Mouse (Mus musculus): Measurements from ENCODE around the gene Elp1.

Elp1 gene

GRCm38 (mm10) chr4:56801907-56802668, at the start of gene Elp1, which contains the start of gene Fam206a:
Elp1 (minus strand) TSS chr4:56802331.
Fam206a (plus strand) TSS chr4:56802345.
- DNase-seq = peak; percentile 95

- DNase-seq = no peak
These were observed 48.6 kb upstream of the Elp1 start for GRCm38 (mm10) chr4:56850724-56851123.

- DNase-seq = no peak
These were observed 45.9 kb upstream of the Elp1 start for GRCm38 (mm10) chr4:56848044-56848443.

- no peak for DNase-seq
These were observed 45.3 kb upstream of the Elp1 start for GRCm38 (mm10) chr4:56847400-56847799.

- no peak for DNase-seq
These were observed 43.9 kb upstream of the Elp1 start for GRCm38 (mm10) chr4:56845896-56846533.

- no peak for DNase-seq
These were observed 42.8 kb upstream of the Elp1 start for GRCm38 (mm10) chr4:56844911-56845310.

GRCm38 (mm10) chr4:56843963-56844362, 41.8 kb upstream of the Elp1 start:
- DNase-seq = no peak

GRCm38 (mm10) chr4:56842501-56842900, 40.4 kb upstream of the Elp1 start:
- DNase-seq = no peak

- DNase-seq = peak; percentile 12
These were observed 38.2 kb upstream of the Elp1 start for GRCm38 (mm10) chr4:56840297-56840696.

GRCm38 (mm10) chr4:56837661-56838060, 35.5 kb upstream of the Elp1 start:
- DNase-seq = no peak

GRCm38 (mm10) chr4:56831998-56832397, 29.9 kb upstream of the Elp1 start:
- no peak for DNase-seq

GRCm38 (mm10) chr4:56831013-56831609, 29.0 kb upstream of the Elp1 start:
- DNase-seq = peak; percentile 25

- peak; percentile 10 for DNase-seq
These were observed 27.4 kb upstream of the Elp1 start for GRCm38 (mm10) chr4:56829511-56829921.

- DNase-seq = no peak
These were observed 26.8 kb upstream of the Elp1 start for GRCm38 (mm10) chr4:56828932-56829331.

GRCm38 (mm10) chr4:56824231-56824630, 22.1 kb upstream of the Elp1 start:
- no peak for DNase-seq

GRCm38 (mm10) chr4:56820017-56820550, 18.0 kb upstream of the Elp1 start:
- peak; percentile 41 for DNase-seq

- no peak for DNase-seq
These were observed 13.0 kb upstream of the Elp1 start for GRCm38 (mm10) chr4:56815131-56815530.

- no peak for DNase-seq
These were observed 10.0 kb upstream of the Elp1 start for GRCm38 (mm10) chr4:56812096-56812495.

- DNase-seq = no peak
These were observed 9.5 kb upstream of the Elp1 start for GRCm38 (mm10) chr4:56811642-56812041.

GRCm38 (mm10) chr4:56809050-56809449, 6.9 kb upstream of the Elp1 start:
- DNase-seq = no peak

- DNase-seq = peak; percentile 6
These were observed 579 bp upstream of the Elp1 start for GRCm38 (mm10) chr4:56802669-56803150.

- peak; percentile 54 for DNase-seq
These were observed 10.8 kb downstream of the Elp1 start for GRCm38 (mm10) chr4:56791373-56791772.

- no peak for DNase-seq
These were observed 31.1 kb downstream of the Elp1 start for GRCm38 (mm10) chr4:56771065-56771464.

All from lung, postnatal 36 days (tissue).